Mouse (Mus musculus) kidney, embryonic 15.5 days (tissue): Measurements from ENCODE around the gene Jrkl. TPM values are rescaled to one million over a fixed set of nuclear protein-coding genes. Genes with fewer than 3 reads are reported as not detected.

Source experiments
- ATAC-seq: fragments of 200-750 bp; cut with Nextera tagmentation; replicated peaks from 2 replicates; pipeline ENCODE4 v1.8.0; 2017; ENCODE audit warnings: moderate TSS enrichment; ENCODE audit not compliant: low FRiP score
- H3K27ac ChIP-seq: fragments of 300-500 bp; sonication (generic); 2 replicates; pipeline ENCODE4 v1.5.1; 2015; ENCODE audit warnings: mild to moderate bottlenecking, inconsistent platforms
- H3K27me3 ChIP-seq: fragments of 300-500 bp; sonication (generic); 2 replicates; pipeline ENCODE4 v1.6.1; 2015; ENCODE audit warnings: inconsistent platforms
- H3K36me3 ChIP-seq: fragments of 300-500 bp; sonication (generic); 2 replicates; pipeline ENCODE4 v1.6.1; 2015; ENCODE audit warnings: inconsistent platforms
- H3K4me1 ChIP-seq: fragments of 300-500 bp; sonication (generic); 2 replicates; pipeline ENCODE4 v1.6.1; 2015; ENCODE audit warnings: inconsistent platforms
- H3K4me2 ChIP-seq: fragments of 300-500 bp; sonication (generic); 2 replicates; pipeline ENCODE4 v1.6.1; 2015; ENCODE audit warnings: moderate library complexity, mild to moderate bottlenecking, inconsistent platforms
- H3K4me3 ChIP-seq: fragments of 300-500 bp; sonication (generic); replicated peaks from 2 replicates; pipeline ENCODE4 v1.5.1; 2015; ENCODE audit warnings: mild to moderate bottlenecking, inconsistent platforms
- H3K9ac ChIP-seq: fragments of 300-500 bp; sonication (generic); 2 replicates; pipeline ENCODE4 v1.6.1; 2015; ENCODE audit warnings: mild to moderate bottlenecking, inconsistent platforms
- H3K9me3 ChIP-seq: fragments of 300-500 bp; sonication (generic); replicated peaks from 2 replicates; pipeline ENCODE4 v1.6.1; 2016; ENCODE audit warnings: inconsistent platforms
- WGBS: fragments of 180-500 bp; shearing (Covaris S2); methylation state at CpG from one replicate; pipeline ENCODE4 v1.1.7; 2015; ENCODE audit warnings: mixed read lengths; 5-methylcytosine and 5-hydroxymethylcytosine counted together
- polyA plus RNA-seq: library from polyadenylated mRNA; unstranded; fragments of >200 nt; fragmentation: Nextera tagmentation; extraction: Ambion mirVana; gene quantifications from 2 replicates; pipeline ENCODE4 v1.2.1, GENCODE M21; 2015

The Jrkl gene
- polyA plus RNA-seq, 1 experiment from 2014 or later = 9.0 TPM

GRCm38 (mm10) chr9:13225872-13226271 lies 19.8 kb downstream of the Jrkl start:
- ATAC-seq = no peak
- Histone ChIP-seq H3K4me2 (no peak overlapping the region), H3K27me3 (no peaks in the 10 kb centered on the region), H3K36me3 (no peaks in the 10 kb centered on the region), H3K27ac (no peak overlapping the region), H3K4me3 (no peak overlapping the region), H3K9me3 (no peaks in the 10 kb centered on the region), H3K9ac (no peak overlapping the region), H3K4me1 (peaks cover 5% of the 10 kb centered on the region)
- WGBS = 86% methylated on average over 1 of the region's 1 CpGs

- ATAC-seq = no peak
- no peaks in the 10 kb centered on the region for H3K36me3 ChIP-seq
- 82% methylated on average over 2 of the region's 2 CpGs for WGBS
- no peaks in the 10 kb centered on the region for H3K9me3 ChIP-seq
- H3K4me3 ChIP-seq = no peak overlapping the region
- no peak overlapping the region for H3K9ac ChIP-seq
- H3K27me3 ChIP-seq = no peaks in the 10 kb centered on the region
- no peak overlapping the region for H3K4me2 ChIP-seq
- H3K4me1 ChIP-seq = no peaks in the 10 kb centered on the region
- no peak overlapping the region for H3K27ac ChIP-seq
Measured at GRCm38 (mm10) chr9:13206369-13206768, 39.3 kb downstream of the Jrkl start.

- Histone ChIP-seq H3K27me3 (no peaks in the 10 kb centered on the region), H3K4me1 (no peaks in the 10 kb centered on the region), H3K27ac (no peak overlapping the region), H3K9me3 (no peaks in the 10 kb centered on the region), H3K9ac (no peak overlapping the region), H3K4me2 (no peak overlapping the region), H3K36me3 (no peaks in the 10 kb centered on the region), H3K4me3 (no peak overlapping the region)
- ATAC-seq = no peak
- WGBS = 87% methylated on average over 5 of the region's 5 CpGs
Measured at GRCm38 (mm10) chr9:13203681-13204080, 41.9 kb downstream of the Jrkl start.

GRCm38 (mm10) chr9:13203109-13203508 lies 42.5 kb downstream of the Jrkl start:
- WGBS = 77% methylated on average over 1 of the region's 1 CpGs
- Histone ChIP-seq H3K27ac (no peak overlapping the region), H3K4me2 (no peak overlapping the region), H3K4me1 (no peaks in the 10 kb centered on the region), H3K4me3 (no peak overlapping the region), H3K36me3 (no peaks in the 10 kb centered on the region), H3K27me3 (no peaks in the 10 kb centered on the region), H3K9me3 (no peaks in the 10 kb centered on the region), H3K9ac (no peak overlapping the region)
- ATAC-seq = no peak

GRCm38 (mm10) chr9:13200079-13200478 lies 45.5 kb downstream of the Jrkl start:
- H3K4me3 ChIP-seq = no peak overlapping the region
- H3K27ac ChIP-seq = no peak overlapping the region
- H3K9ac ChIP-seq = no peak overlapping the region
- H3K9me3 ChIP-seq = no peaks in the 10 kb centered on the region
- H3K27me3 ChIP-seq = no peaks in the 10 kb centered on the region
- H3K36me3 ChIP-seq = no peaks in the 10 kb centered on the region
- ATAC-seq = no peak
- H3K4me2 ChIP-seq = no peak overlapping the region
- H3K4me1 ChIP-seq = no peaks in the 10 kb centered on the region
- 73% methylated on average over 3 of the region's 3 CpGs for WGBS

- Histone ChIP-seq H3K9me3 (no peaks in the 10 kb centered on the region), H3K36me3 (no peaks in the 10 kb centered on the region), H3K27ac (no peak overlapping the region), H3K4me3 (no peak overlapping the region), H3K27me3 (no peaks in the 10 kb centered on the region), H3K9ac (no peak overlapping the region), H3K4me2 (peak overlapping the region; percentile 28; the same call in 1 of the 2 replicates), H3K4me1 (no peaks in the 10 kb centered on the region)
- no peak for ATAC-seq
- 7% methylated on average over 7 of the region's 7 CpGs for WGBS
Measured at GRCm38 (mm10) chr9:13195762-13196161, 49.9 kb downstream of the Jrkl start.

GRCm38 (mm10) chr9:13195268-13195667 lies 50.4 kb downstream of the Jrkl start:
- no peaks in the 10 kb centered on the region for H3K27me3 ChIP-seq
- no peak overlapping the region for H3K9ac ChIP-seq
- no peaks in the 10 kb centered on the region for H3K4me1 ChIP-seq
- peak; percentile 73 for ATAC-seq
- 1% methylated on average over 4 of the region's 4 CpGs for WGBS
- no peaks in the 10 kb centered on the region for H3K9me3 ChIP-seq
- no peak overlapping the region for H3K4me3 ChIP-seq
- no peak overlapping the region for H3K4me2 ChIP-seq
- H3K27ac ChIP-seq = no peak overlapping the region
- no peaks in the 10 kb centered on the region for H3K36me3 ChIP-seq

GRCm38 (mm10) chr9:13194619-13195018 lies 51.0 kb downstream of the Jrkl start:
- no peak for ATAC-seq
- Histone ChIP-seq H3K9ac (no peak overlapping the region), H3K27me3 (no peaks in the 10 kb centered on the region), H3K4me3 (no peak overlapping the region), H3K4me1 (no peaks in the 10 kb centered on the region), H3K27ac (no peak overlapping the region), H3K36me3 (no peaks in the 10 kb centered on the region), H3K4me2 (no peak overlapping the region), H3K9me3 (no peaks in the 10 kb centered on the region)
- WGBS = 89% methylated on average over 4 of the region's 4 CpGs

Other genes with a start within 250 kb of the Jrkl start
- 9.3 TPM in 2 replicates for gene Ccdc82, start 1.1 kb upstream of the Jrkl start, polyA plus RNA-seq
- 10.5 and 11.4 TPM in 2 replicates for gene Maml2, start 52.1 kb upstream of the Jrkl start, polyA plus RNA-seq
- gene Gm17571, start 200.9 kb upstream of the Jrkl start, polyA plus RNA-seq = not detected in 2 replicates